Mouse (Mus musculus) liver, adult (tissue): Measurements from ENCODE around the gene Taf1c.

Experiments used
- GATA4 ChIP-seq: IDR thresholded peaks from 2 replicates; pipeline ENCODE4 v1.6.1; 2014; ENCODE audit warnings: mild to moderate bottlenecking, low read length; ENCODE audit not compliant: insufficient replicate concordance

The Taf1c gene

DNA sequence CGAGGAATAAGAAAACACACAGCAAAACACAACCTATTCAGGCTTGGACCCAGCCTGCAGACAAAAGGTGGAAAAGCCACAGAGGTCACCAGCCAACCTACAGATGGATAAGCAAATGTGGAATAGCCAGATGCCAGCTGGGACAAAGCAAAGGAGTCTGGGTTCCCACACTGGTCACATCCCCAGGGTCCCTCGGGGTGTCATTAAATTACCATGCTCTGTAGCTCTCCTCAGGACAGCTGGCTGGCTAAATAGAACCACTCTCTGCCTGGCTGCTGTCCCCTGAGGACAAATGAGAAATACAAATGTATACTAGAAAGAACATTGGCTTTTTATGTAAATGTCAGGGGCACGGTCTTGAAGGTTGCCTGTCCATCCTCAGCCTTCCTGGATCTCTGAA is 25.8 kb upstream of the Taf1c start:
- TF ChIP-seq GATA4, result no peak

DNA sequence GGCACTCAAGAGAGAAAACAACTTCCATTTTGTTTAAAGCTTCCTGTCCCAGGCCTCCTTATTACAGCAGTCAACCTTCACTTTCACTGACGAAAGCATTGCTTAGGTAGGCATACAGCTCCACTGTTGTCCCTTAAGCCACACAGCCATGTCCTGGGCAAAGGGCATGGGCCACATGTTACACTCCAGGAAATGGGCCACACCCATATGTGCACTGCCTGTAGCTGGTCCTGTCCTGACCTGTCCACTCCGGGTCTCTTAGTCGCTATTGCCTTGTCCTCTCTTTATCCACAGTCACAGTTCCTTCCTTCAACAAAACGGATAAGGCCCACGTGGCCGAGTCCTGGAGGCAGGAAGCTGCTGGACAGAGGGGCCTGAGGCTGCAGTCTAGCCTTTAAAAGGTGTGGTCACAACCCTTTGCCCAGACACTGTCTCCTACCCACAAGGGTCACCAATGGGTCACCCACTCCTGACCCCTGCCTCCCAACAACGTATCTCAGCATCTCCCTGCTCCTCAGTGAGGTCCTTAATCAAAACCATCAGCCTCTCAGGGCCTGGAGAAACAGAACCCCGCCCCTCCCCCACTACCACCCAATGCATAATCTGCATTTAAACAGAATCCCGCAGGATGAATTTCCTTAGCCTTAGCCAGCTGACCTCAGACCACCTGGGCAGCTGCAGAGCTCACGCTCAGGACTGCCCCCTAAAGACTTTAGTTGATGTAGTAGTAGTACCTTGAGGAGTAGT is 22.8 kb upstream of the Taf1c start:
- TF ChIP-seq GATA4, result no peak

DNA sequence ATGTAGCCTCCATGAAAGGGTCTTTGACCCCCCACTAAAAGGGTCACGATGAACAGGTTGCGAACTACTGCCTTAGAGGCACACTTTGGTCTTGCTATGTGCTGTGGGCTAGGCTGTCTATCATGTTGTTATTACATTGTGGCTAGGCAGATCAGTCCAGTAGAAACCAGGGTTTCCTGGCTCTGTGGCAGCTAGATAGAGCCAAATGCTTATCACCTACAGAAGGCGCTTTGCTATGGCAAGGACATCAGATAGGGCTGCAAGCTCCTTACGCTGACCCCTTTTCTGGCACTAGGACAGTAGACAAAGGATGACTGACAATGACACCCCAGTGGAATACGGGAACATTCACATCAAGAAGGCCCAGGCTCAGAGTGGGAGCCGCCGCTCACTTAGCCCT is 22.2 kb upstream of the Taf1c start:
- no peak for TF ChIP-seq GATA4

DNA sequence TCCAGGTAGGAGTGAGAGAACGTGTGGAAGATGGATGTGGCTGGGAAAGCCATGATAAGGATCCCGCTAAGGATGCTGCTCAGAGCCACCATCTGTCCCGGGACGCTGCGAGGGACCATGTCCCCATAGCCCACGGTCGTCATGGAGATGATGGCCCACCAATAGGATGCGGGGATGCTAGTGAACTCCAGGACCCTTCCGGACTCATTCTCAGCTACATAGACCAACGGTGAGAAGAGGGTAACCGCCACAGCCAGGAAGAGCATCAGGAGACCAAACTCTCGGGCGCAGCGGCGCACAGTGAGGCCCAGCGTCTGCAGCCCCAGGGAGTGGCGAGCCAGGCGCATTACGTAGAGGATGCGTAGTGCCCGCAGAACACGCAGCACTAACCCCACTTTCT is 20.8 kb upstream of the Taf1c start:
- TF ChIP-seq GATA4, result no peak

DNA sequence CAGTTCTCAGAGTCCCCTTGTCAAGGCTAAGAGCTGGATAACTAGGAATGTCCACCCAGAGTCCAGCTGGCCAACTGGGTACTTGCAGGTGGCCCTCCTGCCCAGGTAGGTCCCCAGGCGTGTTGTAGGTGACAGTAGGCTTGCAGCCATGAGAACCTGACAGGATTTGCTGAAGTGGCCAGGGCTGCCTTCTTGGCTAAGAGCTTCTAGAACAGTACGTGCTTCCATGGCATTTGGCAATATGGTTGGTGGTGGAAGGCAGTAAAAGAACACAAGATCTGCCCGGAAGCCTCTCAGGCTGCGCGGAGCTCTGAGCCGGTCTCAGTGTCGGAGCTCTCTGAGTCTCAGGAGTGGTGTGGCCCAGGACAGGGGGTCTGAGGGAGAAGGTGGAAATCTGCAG is 19.9 kb upstream of the Taf1c start:
- no peak for TF ChIP-seq GATA4

DNA sequence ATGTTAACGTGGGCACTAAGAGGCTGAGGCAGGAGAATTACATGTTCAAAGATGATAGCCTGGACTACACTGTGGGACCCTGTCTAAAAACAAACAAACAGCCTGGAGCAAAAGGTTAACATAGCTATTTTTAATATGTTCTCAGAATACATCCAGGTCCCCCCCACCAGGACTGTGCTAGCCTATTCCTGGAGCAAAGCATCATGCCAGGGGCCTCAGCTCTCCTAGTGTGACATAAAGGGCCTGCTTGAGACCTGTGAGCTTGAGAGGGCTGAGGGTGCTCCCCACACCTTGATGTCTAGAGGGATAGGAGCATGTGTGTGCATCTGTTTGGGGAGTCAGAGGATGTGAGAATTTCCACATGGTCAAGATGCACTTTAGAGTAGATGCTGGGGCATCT is 18.7 kb upstream of the Taf1c start:
- no peak for TF ChIP-seq GATA4

DNA sequence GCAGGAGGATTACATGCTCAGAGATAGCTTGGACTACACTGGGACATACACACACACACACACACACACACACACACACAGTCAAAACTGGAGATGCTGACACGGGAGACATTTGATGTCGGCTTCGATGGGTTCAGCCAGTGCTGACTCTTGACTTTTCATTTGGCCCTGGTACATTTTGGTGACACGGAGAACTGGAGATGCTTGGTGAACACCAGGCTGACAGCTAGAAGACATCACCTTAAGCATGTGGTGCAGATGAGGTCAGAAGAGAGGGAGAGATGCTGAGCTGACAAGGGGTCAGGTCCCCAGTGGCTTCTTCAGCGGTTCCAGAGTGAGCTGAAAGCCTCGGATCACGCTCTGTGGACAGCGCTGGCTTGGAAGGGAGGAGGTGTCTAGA is 18.0 kb upstream of the Taf1c start:
- TF ChIP-seq GATA4, result no peak

DNA sequence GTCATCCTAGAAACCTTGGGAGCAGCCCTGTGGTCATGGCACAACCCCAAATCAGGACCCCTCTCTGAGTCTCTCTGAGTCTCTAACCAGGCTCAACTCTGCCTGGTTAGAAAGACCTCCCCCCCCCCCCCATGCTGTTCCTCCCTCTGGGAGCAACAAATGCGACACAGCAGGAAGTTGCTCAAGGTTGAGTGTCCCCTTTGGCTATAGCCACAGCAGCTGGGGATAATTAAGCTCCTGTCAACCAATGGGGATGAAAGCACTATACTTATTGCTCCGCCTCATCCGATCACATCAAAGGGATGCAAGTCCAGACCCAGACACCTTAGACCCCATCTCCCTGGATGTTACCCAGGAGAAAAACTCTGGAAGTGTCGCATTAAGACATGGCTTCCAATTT is 17.5 kb upstream of the Taf1c start:
- no peak for TF ChIP-seq GATA4

DNA sequence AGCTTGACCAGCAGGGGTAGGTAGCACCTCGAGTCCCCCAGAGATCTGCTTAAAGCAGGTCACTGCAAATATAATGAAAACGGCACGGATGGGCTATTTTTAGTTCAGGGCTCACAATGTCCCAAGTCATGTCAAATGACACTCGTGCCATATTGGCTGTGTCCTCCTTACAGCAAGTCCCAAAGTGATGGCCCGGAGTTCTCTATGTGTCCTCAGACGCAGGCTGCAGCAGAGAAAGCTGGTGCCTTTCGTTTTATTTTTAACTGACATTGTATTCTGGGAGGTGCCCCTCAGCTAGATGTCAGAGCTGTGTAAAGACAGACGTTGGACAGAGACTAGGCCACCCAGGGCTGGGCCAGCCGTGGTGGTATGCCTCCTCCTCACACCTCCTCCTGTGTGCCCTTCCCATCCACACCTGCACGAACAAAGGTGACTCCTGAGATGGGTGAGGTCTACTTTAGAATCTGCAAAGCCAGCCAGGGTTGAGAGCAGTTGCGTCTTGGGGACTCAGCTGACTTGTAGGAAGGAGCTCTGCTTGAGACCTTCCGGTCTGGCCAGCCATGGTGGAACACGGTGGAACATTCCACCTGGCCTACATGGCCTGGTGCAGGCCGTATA is 15.9 kb upstream of the Taf1c start:
- no peak for TF ChIP-seq GATA4

DNA sequence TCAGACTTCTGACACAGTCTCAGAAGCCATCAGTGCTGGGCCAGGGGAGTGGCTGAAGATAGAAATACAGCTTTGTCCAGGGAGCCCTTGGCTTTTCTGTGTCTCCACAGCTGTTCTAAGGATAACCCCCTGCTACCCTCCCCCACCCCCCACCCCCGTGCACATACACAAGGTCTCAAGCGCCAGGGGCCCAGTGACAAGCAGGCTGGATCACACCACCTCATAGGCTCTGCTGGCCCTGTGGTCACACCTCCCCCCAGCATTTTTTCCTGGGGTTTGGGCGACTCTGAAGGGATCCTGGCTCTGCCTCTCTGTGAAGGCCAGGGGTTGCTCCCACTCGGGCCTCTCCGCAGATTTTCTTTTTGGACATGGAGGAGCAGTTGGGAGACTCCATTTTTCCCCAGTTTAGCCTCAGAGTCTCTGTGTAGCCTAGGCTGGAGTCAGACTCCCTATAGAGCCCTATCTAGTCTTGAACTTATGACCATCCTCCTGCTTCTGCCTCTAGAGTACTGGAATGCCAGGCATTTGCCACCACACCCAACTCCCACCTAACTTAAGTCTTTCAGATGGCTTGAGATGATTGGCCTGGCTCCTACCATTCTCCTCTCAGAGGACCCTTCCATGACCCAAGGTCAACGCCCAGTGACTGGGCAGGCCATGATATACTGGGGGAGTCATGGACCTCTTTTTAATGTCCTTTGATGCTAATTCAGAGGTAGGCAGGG is 15.3 kb upstream of the Taf1c start:
- no peak for TF ChIP-seq GATA4

DNA sequence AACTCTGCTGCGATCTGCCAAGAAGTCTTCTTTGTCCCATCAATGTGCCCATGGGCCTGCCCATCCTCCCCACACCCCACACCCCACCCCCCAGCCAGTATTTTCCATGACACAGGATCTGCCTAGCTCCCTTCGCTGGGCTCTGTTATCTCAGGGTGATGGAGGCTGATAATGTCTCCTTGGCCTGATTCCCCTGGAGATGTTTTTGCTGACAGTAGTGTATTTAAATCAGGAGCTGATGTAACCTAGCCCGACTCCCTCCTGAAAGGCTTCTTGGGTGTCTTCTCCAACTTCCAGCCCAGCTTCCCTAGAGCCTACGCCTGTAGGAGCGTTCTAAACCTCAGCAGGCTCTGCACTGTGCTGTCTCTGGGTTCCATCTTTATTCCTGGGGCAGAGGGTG is 13.9 kb upstream of the Taf1c start:
- TF ChIP-seq GATA4, result no peak

DNA sequence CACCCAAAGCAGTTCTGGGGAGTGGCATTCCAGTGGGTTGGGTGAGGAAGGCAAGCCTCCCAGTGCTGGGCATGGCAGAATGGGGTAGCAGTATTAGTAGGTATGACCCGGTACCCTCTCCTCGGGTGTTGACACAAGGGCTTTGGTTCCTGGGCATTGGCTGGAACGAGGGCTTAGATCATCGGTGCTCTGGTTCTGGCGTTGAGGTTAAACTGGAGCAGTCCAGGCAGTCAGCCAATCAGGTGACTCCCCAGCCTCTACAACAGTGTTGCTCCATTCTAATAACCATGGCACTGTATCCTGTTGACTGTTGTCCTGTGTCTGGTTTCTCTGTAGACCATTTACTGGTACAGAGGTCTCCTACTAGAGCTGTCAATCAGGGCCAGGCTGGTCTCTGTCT is 12.6 kb upstream of the Taf1c start:
- TF ChIP-seq GATA4, result no peak

DNA sequence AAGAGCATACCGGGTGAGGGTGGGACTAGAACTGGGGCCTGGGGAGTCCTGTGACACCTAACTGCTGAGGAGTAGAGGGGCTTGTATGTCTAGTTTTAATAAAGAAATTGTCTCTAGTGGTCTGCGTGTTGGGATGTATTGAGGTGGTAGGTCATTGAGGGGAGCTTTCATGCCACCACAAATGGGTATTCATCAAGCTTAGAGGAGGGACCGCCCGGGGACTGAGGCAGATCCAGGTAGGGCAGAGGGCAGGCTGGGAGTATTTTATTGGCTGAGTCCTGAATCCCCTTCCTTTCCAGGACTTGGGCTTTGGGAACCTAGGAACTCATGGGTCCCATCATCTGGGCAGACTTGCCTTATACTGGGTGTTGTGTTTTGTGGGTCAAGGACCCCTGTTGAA is 11.8 kb upstream of the Taf1c start:
- TF ChIP-seq GATA4, result no peak

DNA sequence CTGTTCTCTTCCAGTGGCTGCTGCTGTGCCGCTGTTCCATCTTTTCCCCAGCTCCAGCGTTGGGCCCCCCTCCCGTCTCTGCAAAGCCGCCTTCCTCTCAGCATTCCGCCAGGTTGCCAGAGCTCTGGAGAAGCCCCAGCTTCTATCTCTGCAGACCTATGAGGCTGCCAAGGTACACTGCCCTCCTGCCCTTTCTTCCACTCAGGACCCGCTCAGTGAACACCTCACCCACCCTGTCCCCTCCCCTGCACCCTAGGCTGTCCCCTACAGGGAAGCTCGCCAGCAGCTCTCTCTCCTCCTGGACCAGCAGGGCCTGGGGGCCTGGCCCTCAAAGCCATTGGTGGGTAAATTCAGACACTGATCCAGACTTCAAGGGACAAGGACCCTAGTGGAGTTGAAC is 11.3 kb upstream of the Taf1c start:
- TF ChIP-seq GATA4, result no peak

DNA sequence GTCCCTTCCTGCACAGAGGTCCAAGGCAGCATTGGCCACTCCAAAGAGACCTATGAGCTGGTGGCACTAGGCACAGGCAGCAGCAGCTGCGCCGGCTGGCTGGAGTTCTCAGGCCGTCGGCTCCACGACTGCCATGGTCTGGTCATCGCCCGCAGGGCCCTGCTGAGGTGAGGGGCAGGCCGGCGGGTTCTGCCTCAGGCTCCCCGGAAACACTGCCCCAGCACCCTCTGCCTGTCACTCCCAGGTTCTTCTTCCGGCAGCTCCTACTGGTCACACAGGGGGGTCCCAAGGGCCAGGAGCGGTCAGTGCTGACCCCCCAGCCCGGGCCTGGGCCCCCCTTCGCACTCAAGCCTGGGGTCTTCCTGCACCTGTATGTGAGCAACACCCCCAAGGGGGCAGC is 10.1 kb upstream of the Taf1c start:
- TF ChIP-seq GATA4, result no peak

DNA sequence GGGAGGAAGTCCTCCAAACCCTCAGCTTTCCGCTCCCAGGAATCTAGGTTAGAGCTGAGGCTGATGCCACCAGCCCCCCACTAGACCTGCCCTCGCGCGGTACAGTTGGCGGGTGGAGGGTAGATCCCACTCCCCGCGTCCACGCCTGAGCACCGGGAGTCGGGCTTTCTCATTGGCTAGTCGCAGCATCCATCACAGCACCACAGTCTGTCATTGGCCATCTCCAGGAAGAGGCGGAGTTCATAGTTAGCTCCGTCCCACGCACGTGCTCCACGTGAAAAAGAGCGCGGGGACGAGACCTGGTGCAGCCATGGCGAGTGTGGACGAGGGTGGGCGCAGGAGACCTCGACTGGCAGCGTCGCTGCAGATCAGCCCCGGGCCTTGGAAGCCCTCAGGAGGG is 7.4 kb upstream of the Taf1c start, which contains the start of gene Adad2:
Gene Adad2, plus strand, starts transcription at position 277 of the 400 bp plus-strand sequence.
- TF ChIP-seq GATA4, result no peak

DNA sequence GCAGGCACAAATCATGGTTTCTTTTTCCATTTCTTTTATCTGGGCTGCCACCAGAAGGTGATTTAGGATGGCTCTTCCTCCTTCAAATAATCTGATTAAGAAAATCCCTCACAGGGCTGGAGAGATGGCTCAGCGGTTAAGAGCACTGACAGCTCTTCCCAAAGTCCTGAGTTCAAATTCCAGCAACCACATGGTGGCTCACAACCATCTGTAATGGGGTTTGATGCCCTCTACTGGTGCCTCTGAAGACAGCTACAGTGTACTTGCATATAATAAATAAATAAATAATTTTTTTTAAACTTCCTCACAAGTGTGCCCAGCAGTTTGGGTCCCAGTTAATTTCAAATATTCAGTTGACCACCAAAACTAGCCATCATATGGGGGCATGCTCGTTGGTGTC is 1.2 kb upstream of the Taf1c start:
- no peak for TF ChIP-seq GATA4

DNA sequence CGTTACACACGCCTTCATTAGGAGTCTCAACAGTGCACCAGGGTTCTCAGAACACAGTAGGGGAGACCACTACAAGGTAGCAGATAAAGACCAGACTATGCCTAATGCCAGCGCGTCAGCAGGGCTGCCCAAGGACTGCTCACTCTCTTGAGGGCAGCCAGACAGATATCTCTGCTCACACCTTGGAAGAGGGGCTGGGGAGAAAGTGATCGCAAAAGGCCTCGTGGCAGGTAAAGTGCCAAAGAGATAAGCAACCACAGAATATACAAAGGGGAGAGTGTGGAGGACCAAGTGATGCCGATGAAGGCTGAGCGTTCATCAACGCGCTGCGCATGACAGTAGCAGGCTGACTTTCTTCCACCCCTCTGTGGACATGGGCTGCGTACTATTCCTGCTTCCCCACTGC is 621 bp downstream of the Taf1c start:
- no peak for TF ChIP-seq GATA4
